Mouse (Mus musculus) C3H10T1/2 (cell line): ENCODE measurements around the gene Sf3b6. TPM values are rescaled to one million over a fixed set of nuclear protein-coding genes. Genes with fewer than 3 reads are reported as not detected.

Source experiments
- polyA plus RNA-seq, 2 experiments: library from polyadenylated mRNA; unstranded; fragments of >200 nt; fragmentation: generic; extraction: Trizol; gene quantifications; one replicate each; pipeline ENCODE4 v1.2.1; 2012; ENCODE audit warnings: missing spikeins in 2 of 2

Sf3b6 gene
- 10 to 100 TPM; 22.3 to 87.4 TPM for polyA plus RNA-seq

DNA sequence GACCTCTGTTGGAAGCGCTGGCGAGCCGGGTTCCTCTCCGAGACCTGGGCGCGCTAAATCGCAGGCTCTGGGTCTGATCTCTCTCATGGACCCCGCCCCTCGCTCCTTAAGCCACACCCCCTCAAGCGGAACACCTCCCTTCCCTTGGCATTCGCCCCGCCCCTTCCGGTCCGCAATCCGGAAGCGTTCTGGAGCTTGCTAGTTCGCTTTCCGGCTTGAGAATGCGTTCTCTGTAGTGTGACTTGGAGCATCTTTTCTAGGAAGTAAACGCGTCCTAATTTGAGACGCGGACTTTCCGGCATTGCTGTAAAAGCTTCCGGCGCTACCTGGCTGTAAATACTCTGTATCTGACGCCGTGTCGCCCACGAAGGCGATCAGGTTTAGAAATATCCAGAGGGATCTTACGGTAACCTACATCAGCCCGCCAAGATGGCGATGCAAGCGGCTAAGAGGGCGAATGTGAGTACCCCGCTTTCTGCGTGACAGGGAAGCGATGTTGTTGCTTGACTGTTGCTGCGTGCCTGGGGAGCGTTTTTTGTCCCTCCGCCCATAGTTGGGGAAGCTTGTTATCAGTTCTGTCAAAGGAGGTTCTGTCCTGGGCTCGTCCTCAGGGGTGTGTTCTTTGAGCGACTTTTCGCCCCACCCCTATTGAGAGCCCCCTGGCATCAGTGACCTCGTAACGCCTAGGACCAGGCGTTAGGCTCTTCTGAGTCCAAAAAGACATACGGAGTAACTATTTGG, at the start of gene Sf3b6:
Gene Sf3b6 (plus strand): TSS at position 184 of the 741 bp plus-strand sequence.

GRCm38 (mm10) chr12:4768492-4769332, 48.6 kb upstream of the Sf3b6 start, which contains the start of the genes Pfn4 and Fam228b:
Pfn4 (plus strand) TSS chr12:4769022.
Fam228b (minus strand) TSS chr12:4769267.

DNA sequence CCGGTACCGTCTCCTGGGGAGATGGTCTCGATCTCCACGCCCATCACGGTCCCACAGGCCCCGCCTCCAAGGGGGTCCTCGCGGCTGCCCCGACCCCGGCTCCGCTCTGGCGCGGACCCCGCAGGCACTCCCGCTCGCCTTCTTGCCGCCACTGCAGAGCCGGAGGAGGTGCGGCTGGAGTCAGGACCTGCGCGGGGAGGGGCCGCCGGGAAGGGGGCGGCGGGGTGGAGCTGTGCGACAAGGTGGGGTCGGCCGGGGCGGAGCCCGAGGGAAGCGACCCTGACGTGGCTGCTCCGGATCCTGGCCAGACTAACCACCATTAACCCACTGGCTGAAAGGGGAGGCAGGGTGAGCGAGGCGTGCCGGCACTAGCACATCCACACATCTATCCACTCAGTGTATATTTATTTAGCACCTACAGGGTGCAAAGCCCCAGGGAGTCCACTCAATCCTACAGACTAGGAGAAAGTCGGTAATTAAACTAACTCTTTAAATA, 24.1 kb downstream of the Sf3b6 start, which contains the start of gene Fkbp1b:
Gene Fkbp1b (minus strand): TSS at position 200 of the 496 bp plus-strand sequence.

DNA sequence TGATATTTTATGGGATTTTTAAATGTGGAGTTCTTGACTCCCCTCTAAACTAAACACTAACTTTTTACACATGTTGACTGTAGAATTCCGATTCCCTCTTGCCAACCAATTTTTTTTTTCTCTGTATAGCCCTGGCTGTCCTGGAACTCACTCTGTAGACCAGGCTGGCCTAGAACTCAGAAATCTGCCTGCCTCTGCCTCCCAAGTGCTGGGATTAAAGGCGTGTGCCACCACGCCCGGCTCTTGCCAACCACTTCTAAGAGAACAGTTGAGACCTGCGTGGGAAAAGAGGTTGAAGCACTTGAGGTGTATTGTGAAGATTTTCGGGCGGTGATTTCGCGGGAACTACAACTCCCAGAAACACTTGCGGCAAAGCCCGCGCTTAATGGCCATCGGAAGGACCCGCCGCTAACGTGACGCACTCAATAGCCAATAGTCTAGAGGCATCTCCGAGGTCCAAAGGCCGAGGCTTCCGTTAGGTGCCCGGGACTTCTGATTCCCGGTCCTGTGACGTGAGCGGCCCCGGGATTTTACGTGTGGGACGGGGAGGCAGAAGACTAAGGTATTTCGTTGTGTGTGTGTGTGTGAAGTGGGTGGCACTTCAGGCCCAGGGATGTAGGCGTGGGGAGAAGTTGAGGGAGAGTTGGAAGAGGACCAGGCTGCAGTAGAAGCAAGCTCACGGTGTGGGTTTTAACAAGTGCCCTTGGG, 25.7 kb downstream of the Sf3b6 start, which contains the start of gene Wdcp:
Gene Wdcp (plus strand): TSS at position 414 of the 708 bp plus-strand sequence.

DNA sequence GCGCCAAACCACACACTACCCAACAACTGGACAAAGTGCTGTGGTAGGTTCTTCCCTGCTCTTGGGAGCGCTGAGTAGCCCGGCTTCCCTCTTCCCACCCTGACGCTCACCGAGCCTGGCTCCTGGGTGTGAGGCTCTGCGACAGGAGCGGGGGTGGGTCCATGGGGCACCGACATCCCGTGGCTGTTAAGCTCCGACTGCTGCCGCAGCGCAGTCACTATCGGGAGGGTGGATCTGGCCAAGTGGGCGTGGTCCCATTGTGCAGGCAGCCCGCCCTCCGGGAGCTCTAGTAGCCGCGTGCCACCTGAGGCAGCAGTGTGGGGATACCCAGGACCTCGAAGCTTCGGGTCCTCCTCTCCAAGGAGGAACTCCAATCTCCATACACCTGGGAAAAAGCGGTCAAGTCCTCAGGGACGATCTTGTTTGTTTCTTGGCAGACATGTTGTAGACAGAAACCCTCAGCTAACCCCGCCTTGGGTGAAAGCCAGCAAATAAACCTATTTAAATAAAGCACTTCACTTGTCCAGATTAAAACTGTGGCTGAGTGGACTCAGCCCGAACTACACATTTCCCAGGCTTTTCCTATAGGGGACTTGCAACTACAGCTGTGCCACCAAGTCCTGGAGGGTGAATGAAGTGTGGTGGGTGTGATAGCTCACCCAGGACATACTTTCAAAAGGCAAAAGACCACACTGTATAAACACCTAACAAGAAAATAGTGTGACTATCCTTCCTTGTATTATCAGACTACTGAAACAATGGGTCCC, 57.0 kb downstream of the Sf3b6 start, which contains the start of gene Mfsd2b:
Gene Mfsd2b (minus strand): TSS at position 199 of the 767 bp plus-strand sequence.

Other genes starting within 250 kb of the Sf3b6 start
- gene Itsn2, start 224.9 kb upstream of the Sf3b6 start, polyA plus RNA-seq, result 1 to 10 TPM in 1 of 2 experiments, under 1 TPM in 1; 0.57 to 5.4 TPM
- not detected for gene Gm3625, start 224.6 kb upstream of the Sf3b6 start, polyA plus RNA-seq
- gene Fam228a, start 79.1 kb upstream of the Sf3b6 start, polyA plus RNA-seq, result not detected
- gene Pfn4, start 48.5 kb upstream of the Sf3b6 start, polyA plus RNA-seq, result under 1 TPM in 1 of 2 experiments, not detected in 1; 0.24 TPM
- gene Fam228b, start 48.3 kb upstream of the Sf3b6 start, polyA plus RNA-seq, result under 1 TPM; 0.07 to 0.08 TPM
- gene Fkbp1b, start 24.0 kb downstream of the Sf3b6 start, polyA plus RNA-seq, result 1 to 10 TPM; 1.8 to 9.8 TPM
- 1 to 10 TPM; 2.8 to 4.4 TPM for gene Wdcp, start 25.8 kb downstream of the Sf3b6 start, polyA plus RNA-seq
- under 1 TPM; 0.02 to 0.14 TPM for gene Mfsd2b, start 56.8 kb downstream of the Sf3b6 start, polyA plus RNA-seq
- 1 to 10 TPM in 1 of 2 experiments, under 1 TPM in 1; 0.47 to 1.4 TPM for gene Ubxn2a, start 90.2 kb downstream of the Sf3b6 start, polyA plus RNA-seq
- gene Atad2b, start 99.8 kb downstream of the Sf3b6 start, polyA plus RNA-seq, result 1 to 10 TPM in 1 of 2 experiments, under 1 TPM in 1; 0.14 to 1.1 TPM